9 mouse cellular contexts compared by ENCODE assay signal in genomic region chr13:102625836-102626340, GRCm38 (mm10).
DNase-seq lines count a peak whose midpoint lies in the region; ATAC-seq and TF ChIP-seq lines count a peak whose summit lies in the region.
"Had no signal": no experiment of that assay in that cellular context is flagged by ENCODE, and none has a peak within 500 bp of the region (broad histone marks: within the 10 kb centered on the region; RNA-seq: fewer than 3 reads in every experiment).

No protein-coding gene starts in this region.

- no peak for TF ChIP-seq CTCF in kidney, adult 2 months (conservative IDR thresholded peaks at IDR 0.05; ENCODE audit: insufficient read depth, insufficient read length, low read depth, low read length)
- no peak for TF ChIP-seq CTCF in embryonic fibroblast, embryonic 13.5 days (IDR thresholded peaks at IDR 0.05; ENCODE audit: borderline replicate concordance, insufficient read depth, low read length)
- no peak for TF ChIP-seq CTCF in midbrain, postnatal 0 days (IDR thresholded peaks at IDR 0.05)

- H3K4me3 ChIP-seq in kidney, adult 2 months (ENCODE audit: insufficient read depth, low read depth, low read length): no peak overlapping the region
- no peak overlapping the region for H3K4me3 ChIP-seq in embryonic facial prominence, embryonic 11.5 days (ENCODE audit: low read depth, low read length)
- H3K4me3 ChIP-seq in embryonic fibroblast, embryonic 13.5 days (ENCODE audit: insufficient read depth, low read length): no peak overlapping the region
- no peak overlapping the region for H3K4me3 ChIP-seq in limb, embryonic 15.5 days
- H3K4me3 ChIP-seq in midbrain, postnatal 0 days (ENCODE audit: low read depth, low read length): no peak overlapping the region
- H3K4me3 ChIP-seq: midbrain, embryonic 12.5 days had no signal

- no peak overlapping the region for H3K9ac ChIP-seq in embryonic facial prominence, embryonic 11.5 days (replicated peaks; ENCODE audit: low read length)
- no peak overlapping the region for H3K9ac ChIP-seq in limb, embryonic 15.5 days
- no peak overlapping the region for H3K9ac ChIP-seq in midbrain, postnatal 0 days (replicated peaks; ENCODE audit: low read length, poor library complexity, severe bottlenecking)
- H3K9ac ChIP-seq: midbrain, embryonic 12.5 days had no signal

- WGBS in kidney, adult 2 months: 38% methylated on average over 5 of the region's 5 CpGs
- WGBS in embryonic facial prominence, embryonic 11.5 days: 49% methylated on average over 5 of the region's 5 CpGs
- 13% methylated on average over 5 of the region's 5 CpGs for WGBS in limb, embryonic 15.5 days
- 71% methylated on average over 5 of the region's 5 CpGs for WGBS in midbrain, postnatal 0 days

- H3K9me3 ChIP-seq in embryonic facial prominence, embryonic 11.5 days (replicated peaks; ENCODE audit: control insufficient read depth, low read length): no peaks in the 10 kb centered on the region
- no peaks in the 10 kb centered on the region for H3K9me3 ChIP-seq in limb, embryonic 15.5 days
- no peaks in the 10 kb centered on the region for H3K9me3 ChIP-seq in midbrain, postnatal 0 days (ENCODE audit: low read length)
- H3K9me3 ChIP-seq: G1E; midbrain, embryonic 12.5 days had no signal

- H3K4me2 ChIP-seq in embryonic facial prominence, embryonic 11.5 days (ENCODE audit: low read depth, low read length): no peak overlapping the region
- no peak overlapping the region for H3K4me2 ChIP-seq in limb, embryonic 15.5 days
- no peak overlapping the region for H3K4me2 ChIP-seq in midbrain, postnatal 0 days (ENCODE audit: low read depth, low read length, poor library complexity, severe bottlenecking)
- H3K4me2 ChIP-seq: midbrain, embryonic 12.5 days had no signal

- H3K27me3 ChIP-seq in kidney, adult 2 months (replicated peaks; ENCODE audit: control insufficient read depth, insufficient read depth, low read length): no peaks in the 10 kb centered on the region
- no peaks in the 10 kb centered on the region for H3K27me3 ChIP-seq in embryonic facial prominence, embryonic 11.5 days (ENCODE audit: control insufficient read depth, insufficient read depth, low read length)
- no peaks in the 10 kb centered on the region for H3K27me3 ChIP-seq in limb, embryonic 15.5 days
- no peaks in the 10 kb centered on the region for H3K27me3 ChIP-seq in midbrain, postnatal 0 days (ENCODE audit: insufficient read depth, low read length)

- H3K36me3 ChIP-seq in kidney, adult 2 months (ENCODE audit: control insufficient read depth, insufficient read depth, low read length): no peaks in the 10 kb centered on the region
- no peaks in the 10 kb centered on the region for H3K36me3 ChIP-seq in embryonic facial prominence, embryonic 11.5 days (replicated peaks; ENCODE audit: control insufficient read depth, insufficient read depth, low read depth, low read length)
- H3K36me3 ChIP-seq in limb, embryonic 15.5 days: no peaks in the 10 kb centered on the region
- H3K36me3 ChIP-seq in midbrain, postnatal 0 days (ENCODE audit: insufficient read depth, low read length): no peaks in the 10 kb centered on the region
- H3K36me3 ChIP-seq: G1E; midbrain, embryonic 12.5 days had no signal

- H3K4me1 ChIP-seq in kidney, adult 2 months (ENCODE audit: control insufficient read depth, insufficient read depth, low read length): peaks cover 20% of the 10 kb centered on the region
- H3K4me1 ChIP-seq in embryonic facial prominence, embryonic 11.5 days (ENCODE audit: control insufficient read depth, insufficient read depth, low read length): peaks cover 4% of the 10 kb centered on the region; the same call in 1 of the 2 replicates
- H3K4me1 ChIP-seq in embryonic fibroblast, embryonic 13.5 days (ENCODE audit: control insufficient read depth, insufficient read depth, low read length): peaks cover 9% of the 10 kb centered on the region
- peaks cover 20% of the 10 kb centered on the region for H3K4me1 ChIP-seq in limb, embryonic 15.5 days
- peaks cover 4% of the 10 kb centered on the region; the same call in 1 of the 2 replicates for H3K4me1 ChIP-seq in midbrain, postnatal 0 days (ENCODE audit: insufficient read depth, low read length)

- no peak for TF ChIP-seq POLR2A in kidney, adult 2 months (IDR thresholded peaks at IDR 0.05; ENCODE audit: low read depth, low read length)
- TF ChIP-seq POLR2A in embryonic fibroblast, embryonic 13.5 days (IDR thresholded peaks at IDR 0.05; ENCODE audit: low read depth, low read length): no peak

- DNase-seq in kidney, adult 2 months: no peak
- no peak for DNase-seq in kidney, adult 18-20 months
- no peak for DNase-seq in embryonic facial prominence, embryonic 11.5 days (ENCODE audit: low spot score)
- DNase-seq in ovary, postnatal 14 days (ENCODE audit: low spot score): no peak
- no peak for DNase-seq in midbrain, postnatal 0 days (ENCODE audit: low spot score)

- H3K27ac ChIP-seq in kidney, adult 2 months (ENCODE audit: insufficient read depth, low read depth, low read length): peak overlapping the region; percentile 27; the same call in 1 of the 2 replicates
- H3K27ac ChIP-seq in embryonic facial prominence, embryonic 11.5 days (replicated peaks; ENCODE audit: low read depth, low read length): peak overlapping the region; percentile 54; the same call in 1 of the 2 replicates
- H3K27ac ChIP-seq in embryonic fibroblast, embryonic 13.5 days (ENCODE audit: insufficient read depth, low read length): peak overlapping the region; percentile 76
- peak overlapping the region; percentile 89 for H3K27ac ChIP-seq in limb, embryonic 15.5 days
- no peak overlapping the region; the same call in 1 of the 2 replicates for H3K27ac ChIP-seq in midbrain, postnatal 0 days (ENCODE audit: low read depth, low read length)
- H3K27ac ChIP-seq: midbrain, embryonic 12.5 days had no signal

- ATAC-seq in embryonic facial prominence, embryonic 11.5 days (replicated peaks; ENCODE audit: insufficient number of reproducible peaks, low FRiP score, low TSS enrichment, low read depth): no peak
- no peak for ATAC-seq in limb, embryonic 15.5 days (ENCODE audit: insufficient number of reproducible peaks, low FRiP score, low TSS enrichment, low read depth)
- no peak for ATAC-seq in midbrain, postnatal 0 days (ENCODE audit: low FRiP score)
